Mouse (Mus musculus) spleen, postnatal 4 days (tissue): ENCODE results near the gene Mamld1.

Experiments
- DNase-seq, 2 experiments: peaks; one replicate each; pipeline ENCODE4 v3.0.0; 2022; ENCODE audit warnings: low spot score in 2 of 2

Mamld1 gene

DNA sequence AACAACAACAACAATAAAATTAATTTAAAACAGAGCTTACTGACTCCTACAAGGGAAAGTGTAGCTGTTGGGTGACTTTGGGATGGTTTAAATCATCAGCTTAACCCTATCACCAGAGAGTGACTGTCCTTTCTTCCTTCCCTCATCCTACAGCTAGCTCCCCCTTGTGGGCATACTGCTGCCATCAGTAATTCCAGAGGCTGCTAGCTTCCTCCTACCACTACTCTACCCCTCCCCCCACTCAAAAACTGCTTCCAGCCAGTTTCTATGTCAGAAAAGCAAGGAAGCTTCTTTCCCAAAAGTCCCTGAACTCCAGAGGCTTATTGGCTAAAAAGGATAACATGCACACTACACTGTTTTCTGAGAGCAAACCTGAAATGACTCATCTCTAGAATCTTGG lies 81.4 kb downstream of the Mamld1 start:
- DNase-seq = no peak

DNA sequence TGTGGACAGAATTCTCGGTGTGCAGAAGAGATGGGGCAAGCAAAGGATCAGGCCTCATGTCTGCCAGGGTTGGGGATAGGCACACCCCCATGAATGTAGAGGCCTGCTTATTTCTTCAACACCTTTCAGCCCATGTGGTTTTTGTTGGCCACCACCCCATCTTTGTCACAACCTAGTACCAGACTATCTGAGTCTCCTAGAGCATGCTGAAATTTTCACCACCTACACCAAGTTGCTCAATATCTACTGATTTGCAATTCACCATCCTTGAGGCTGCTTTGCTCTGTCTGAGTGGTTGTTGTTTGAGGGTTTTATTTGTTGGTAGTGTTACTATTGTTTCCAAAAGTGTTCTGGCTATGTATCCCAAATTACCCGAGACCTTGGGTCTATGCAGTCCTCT lies 91.3 kb downstream of the Mamld1 start:
- DNase-seq = no peak

DNA sequence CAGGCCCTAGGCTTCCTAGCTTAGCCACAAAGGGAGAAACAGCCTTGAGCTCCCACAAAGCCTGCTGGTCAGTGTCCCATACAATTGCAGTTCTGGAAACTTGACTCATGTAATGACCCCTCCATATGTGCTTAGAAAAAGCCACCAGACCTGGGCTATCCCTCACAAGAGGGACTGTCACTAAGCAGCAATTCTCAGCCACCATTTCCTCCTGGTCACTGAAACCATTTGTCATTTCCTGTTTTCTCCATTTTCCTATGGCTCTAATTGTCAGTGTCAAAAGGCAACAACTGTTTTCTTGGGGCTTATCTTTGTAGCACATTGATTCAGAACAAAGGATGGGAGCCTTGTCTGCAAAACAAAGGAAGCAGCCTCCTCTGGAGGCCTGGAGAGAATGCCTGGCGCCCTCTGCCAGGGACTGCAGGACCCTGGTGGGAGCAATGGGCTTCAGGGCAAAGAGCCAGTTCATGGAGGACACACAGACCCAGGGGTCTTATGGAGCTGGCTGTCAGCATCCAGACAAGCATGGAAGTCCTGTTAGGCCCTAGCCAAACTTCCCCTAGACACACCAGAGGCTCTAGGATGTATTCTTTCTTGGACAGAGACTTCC lies 99.5 kb downstream of the Mamld1 start:
- no peak for DNase-seq

DNA sequence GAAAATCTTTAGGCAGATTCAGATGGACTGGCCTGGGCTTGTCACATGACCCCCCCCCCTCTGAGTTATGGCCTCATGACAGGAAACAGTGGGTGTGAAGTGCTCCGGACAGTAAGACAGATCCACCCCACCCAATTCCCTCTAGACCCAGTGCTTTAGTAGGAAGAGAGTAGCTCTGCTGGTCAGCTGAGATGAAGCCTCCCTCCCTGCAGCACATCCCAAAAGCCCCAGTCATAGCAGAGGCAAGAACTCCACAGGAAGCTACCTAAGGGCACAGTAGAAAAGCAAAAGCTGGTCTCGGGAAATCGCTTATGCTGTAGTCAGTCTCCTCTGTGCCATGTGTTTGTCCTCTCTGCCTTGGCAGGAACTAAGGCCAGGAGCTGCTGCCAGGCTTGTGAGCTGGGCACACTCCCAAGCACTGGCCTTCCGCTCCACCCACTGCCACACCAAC lies 100.5 kb downstream of the Mamld1 start:
- DNase-seq = no peak

DNA sequence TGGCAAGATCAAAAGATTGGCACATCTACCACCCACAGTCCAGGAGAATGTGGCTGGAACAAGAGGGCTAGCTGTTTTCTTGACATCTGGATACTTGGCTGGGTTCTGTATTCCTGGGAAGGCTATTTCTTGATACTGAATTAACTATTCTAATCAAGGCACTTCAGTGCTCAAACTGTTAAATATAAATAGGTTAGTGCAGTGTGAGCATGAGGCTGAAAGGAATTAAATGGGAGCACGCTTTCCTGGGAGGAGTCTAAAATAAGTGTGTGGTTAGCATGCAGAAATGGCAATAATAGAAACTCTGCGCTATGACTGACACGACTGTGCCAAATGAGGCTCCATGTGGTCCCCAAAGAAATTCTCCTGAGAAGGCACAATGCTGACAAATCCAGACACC lies 131.5 kb downstream of the Mamld1 start:
- DNase-seq = no peak

DNA sequence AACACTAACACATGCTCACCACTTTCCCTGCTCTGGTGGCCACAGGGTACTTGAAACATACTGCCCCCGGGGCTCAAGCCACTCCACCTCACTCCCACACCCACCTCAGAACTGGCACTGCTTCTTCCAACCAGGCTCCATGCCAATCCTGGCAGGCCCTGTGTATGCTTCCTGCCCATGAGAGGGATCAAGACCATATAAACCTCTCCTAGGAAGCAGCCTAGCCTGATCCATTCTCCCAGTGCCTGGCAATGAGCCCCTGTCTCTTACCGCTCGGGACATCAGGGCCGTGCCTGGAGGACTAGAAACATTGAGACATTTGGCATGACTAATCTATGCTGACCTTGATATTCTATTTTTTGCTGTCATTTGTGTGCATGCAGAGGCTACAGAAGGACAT lies 133.6 kb downstream of the Mamld1 start:
- no peak for DNase-seq

DNA sequence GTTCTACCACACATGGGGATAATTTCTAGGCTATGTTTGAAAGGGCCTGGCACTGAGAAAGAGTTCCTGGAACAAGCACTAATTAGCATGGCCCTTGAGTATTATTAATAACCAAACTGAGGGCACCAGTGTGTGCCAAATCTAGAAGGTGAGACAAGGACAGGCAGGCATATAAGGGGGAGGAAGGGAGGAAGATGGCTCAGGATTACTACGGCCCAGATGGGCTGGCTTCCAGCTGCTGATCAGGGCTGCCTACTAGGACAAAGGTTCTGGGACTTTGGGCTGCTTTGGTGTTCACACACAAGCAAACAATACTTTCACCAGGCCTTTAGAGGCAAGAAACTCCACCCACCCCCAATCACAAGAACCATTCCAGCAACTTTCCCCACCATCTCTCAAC lies 136.3 kb downstream of the Mamld1 start:
- no peak for DNase-seq

DNA sequence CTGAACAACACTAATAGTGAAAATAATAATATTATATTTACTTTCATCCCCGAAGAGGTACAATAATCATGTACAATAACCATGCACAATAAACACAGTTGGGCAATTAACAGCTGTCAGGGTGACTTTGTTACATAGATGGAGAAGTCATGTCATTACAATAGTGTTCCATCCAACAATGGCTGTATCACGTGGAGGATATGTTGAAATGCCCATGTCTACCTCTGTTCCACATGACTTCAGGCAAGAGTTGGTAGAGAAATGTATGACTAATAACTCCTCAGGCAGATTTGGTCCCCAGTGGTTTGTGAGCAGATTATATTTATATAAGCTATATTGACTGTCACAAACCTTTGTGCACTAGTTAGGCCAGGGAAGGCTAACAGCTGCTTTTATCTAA lies 154.7 kb downstream of the Mamld1 start:
- no peak for DNase-seq
